Mouse (Mus musculus) hindbrain, embryonic 13.5 days (tissue): ENCODE measurements around the gene Lrmda. TPM values are rescaled to one million over a fixed set of nuclear protein-coding genes. Genes with fewer than 3 reads are reported as not detected.
A peak's percentile ranks its signal among the peaks of the same experiment; 100 is the strongest.

Experiments
- ATAC-seq: fragments of 200-750 bp; cut with Nextera tagmentation; 2 replicates; pipeline ENCODE4 v1.8.0; 2017; ENCODE audit warnings: moderate TSS enrichment; ENCODE audit not compliant: low FRiP score
- H3K27ac ChIP-seq: fragments of 300-500 bp; sonication (generic); 2 replicates; pipeline ENCODE4 v1.5.1; 2015; ENCODE audit warnings: inconsistent platforms, mild to moderate bottlenecking, moderate library complexity
- H3K27me3 ChIP-seq: fragments of 300-500 bp; sonication (generic); 2 replicates; pipeline ENCODE4 v1.6.1; 2015; ENCODE audit warnings: mild to moderate bottlenecking, inconsistent platforms
- H3K36me3 ChIP-seq: fragments of 300-500 bp; sonication (generic); 2 replicates; pipeline ENCODE4 v1.6.1; 2015; ENCODE audit warnings: mild to moderate bottlenecking, inconsistent platforms
- H3K4me1 ChIP-seq: fragments of 300-500 bp; sonication (generic); replicated peaks from 2 replicates; pipeline ENCODE4 v1.6.1; 2015; ENCODE audit warnings: inconsistent platforms
- H3K4me2 ChIP-seq: fragments of 300-500 bp; sonication (generic); 2 replicates; pipeline ENCODE4 v1.6.1; 2015; ENCODE audit warnings: inconsistent platforms, mild to moderate bottlenecking, moderate library complexity
- H3K4me3 ChIP-seq: fragments of 300-500 bp; sonication (generic); 2 replicates; pipeline ENCODE4 v1.5.1; 2015; ENCODE audit warnings: mild to moderate bottlenecking, inconsistent platforms
- H3K9ac ChIP-seq: fragments of 300-500 bp; sonication (generic); 2 replicates; pipeline ENCODE4 v1.6.1; 2015; ENCODE audit warnings: mild to moderate bottlenecking, inconsistent platforms
- H3K9me3 ChIP-seq: fragments of 300-500 bp; sonication (generic); 2 replicates; pipeline ENCODE4 v1.6.1; 2016; ENCODE audit warnings: inconsistent platforms
- WGBS: fragments of 180-500 bp; shearing (Covaris S2); methylation state at CpG from one replicate; pipeline ENCODE4 v1.1.7; 2015; 5-methylcytosine and 5-hydroxymethylcytosine counted together
- polyA plus RNA-seq: library from polyadenylated mRNA; unstranded; fragments of >200 nt; fragmentation: Nextera tagmentation; extraction: Ambion mirVana; gene quantifications from 2 replicates; pipeline ENCODE4 v1.2.1, GENCODE M21; 2015

Gene Lrmda
- polyA plus RNA-seq, 1 experiment from 2014 or later = 0.16 TPM

GRCm38 (mm10) chr14:22546676-22546984, 527.1 kb downstream of the Lrmda start:
- H3K4me2 ChIP-seq = no peak overlapping the region
- H3K4me1 ChIP-seq = peaks cover 17% of the 10 kb centered on the region
- H3K9ac ChIP-seq = no peak overlapping the region
- H3K27ac ChIP-seq = no peak overlapping the region
- no peak for ATAC-seq
- H3K36me3 ChIP-seq = no peaks in the 10 kb centered on the region
- WGBS = 30% methylated on average over 4 of the region's 4 CpGs
- no peak overlapping the region for H3K4me3 ChIP-seq
- H3K9me3 ChIP-seq = no peaks in the 10 kb centered on the region
- no peaks in the 10 kb centered on the region for H3K27me3 ChIP-seq

- no peak overlapping the region for H3K27ac ChIP-seq
- peaks cover 17% of the 10 kb centered on the region for H3K4me1 ChIP-seq
- H3K27me3 ChIP-seq = no peaks in the 10 kb centered on the region
- ATAC-seq = no peak
- 32% methylated on average over 2 of the region's 2 CpGs for WGBS
- no peaks in the 10 kb centered on the region for H3K9me3 ChIP-seq
- H3K4me2 ChIP-seq = no peak overlapping the region
- H3K9ac ChIP-seq = no peak overlapping the region
- H3K36me3 ChIP-seq = no peaks in the 10 kb centered on the region
- no peak overlapping the region for H3K4me3 ChIP-seq
Measured at GRCm38 (mm10) chr14:22548286-22548685, 528.8 kb downstream of the Lrmda start.

GRCm38 (mm10) chr14:22549166-22549565, 529.7 kb downstream of the Lrmda start:
- no peak for ATAC-seq
- no peaks in the 10 kb centered on the region for H3K36me3 ChIP-seq
- H3K4me3 ChIP-seq = no peak overlapping the region
- H3K9ac ChIP-seq = no peak overlapping the region
- WGBS = 75% methylated on average over 2 of the region's 2 CpGs
- H3K4me2 ChIP-seq = no peak overlapping the region
- peaks cover 17% of the 10 kb centered on the region for H3K4me1 ChIP-seq
- H3K9me3 ChIP-seq = no peaks in the 10 kb centered on the region
- H3K27me3 ChIP-seq = no peaks in the 10 kb centered on the region
- H3K27ac ChIP-seq = no peak overlapping the region

GRCm38 (mm10) chr14:22552358-22552757, 532.8 kb downstream of the Lrmda start:
- Histone ChIP-seq H3K27ac (no peak overlapping the region), H3K9me3 (no peaks in the 10 kb centered on the region), H3K4me3 (no peak overlapping the region), H3K27me3 (no peaks in the 10 kb centered on the region), H3K9ac (no peak overlapping the region), H3K4me1 (no peaks in the 10 kb centered on the region; the same call in 1 of the 2 replicates), H3K4me2 (no peak overlapping the region), H3K36me3 (no peaks in the 10 kb centered on the region)
- WGBS = 79% methylated on average over 4 of the region's 4 CpGs
- ATAC-seq = no peak

- Histone ChIP-seq H3K27ac (no peak overlapping the region), H3K4me2 (no peak overlapping the region), H3K36me3 (no peaks in the 10 kb centered on the region), H3K27me3 (no peaks in the 10 kb centered on the region), H3K9me3 (no peaks in the 10 kb centered on the region), H3K4me1 (no peaks in the 10 kb centered on the region; the same call in 1 of the 2 replicates), H3K4me3 (no peak overlapping the region), H3K9ac (no peak overlapping the region)
- 57% methylated on average over 3 of the region's 3 CpGs for WGBS
- ATAC-seq = no peak
Measured at GRCm38 (mm10) chr14:22552841-22553240, 533.3 kb downstream of the Lrmda start.

- Histone ChIP-seq H3K27ac (no peak overlapping the region), H3K9ac (no peak overlapping the region), H3K4me3 (no peak overlapping the region), H3K36me3 (no peaks in the 10 kb centered on the region), H3K4me1 (no peaks in the 10 kb centered on the region; the same call in 1 of the 2 replicates), H3K9me3 (no peaks in the 10 kb centered on the region), H3K27me3 (no peaks in the 10 kb centered on the region), H3K4me2 (no peak overlapping the region)
- WGBS = 92% methylated on average over 3 of the region's 3 CpGs
- ATAC-seq = no peak
Measured at GRCm38 (mm10) chr14:22553717-22554116, 534.2 kb downstream of the Lrmda start.

GRCm38 (mm10) chr14:22572486-22572885, 553.0 kb downstream of the Lrmda start:
- WGBS = 87% methylated on average over 5 of the region's 5 CpGs
- H3K27ac ChIP-seq = no peak overlapping the region
- ATAC-seq = no peak
- no peak overlapping the region for H3K4me2 ChIP-seq
- no peaks in the 10 kb centered on the region for H3K36me3 ChIP-seq
- no peak overlapping the region for H3K9ac ChIP-seq
- H3K4me3 ChIP-seq = no peak overlapping the region
- peaks cover 22% of the 10 kb centered on the region for H3K27me3 ChIP-seq
- H3K9me3 ChIP-seq = no peaks in the 10 kb centered on the region
- H3K4me1 ChIP-seq = peaks cover 32% of the 10 kb centered on the region

- Histone ChIP-seq H3K9me3 (no peaks in the 10 kb centered on the region), H3K27ac (no peak overlapping the region), H3K36me3 (no peaks in the 10 kb centered on the region), H3K9ac (no peak overlapping the region), H3K27me3 (peaks cover 22% of the 10 kb centered on the region), H3K4me2 (no peak overlapping the region), H3K4me3 (no peak overlapping the region), H3K4me1 (peaks cover 37% of the 10 kb centered on the region)
- ATAC-seq = no peak
- 71% methylated on average over 7 of the region's 7 CpGs for WGBS
Measured at GRCm38 (mm10) chr14:22573585-22573984, 554.1 kb downstream of the Lrmda start.

- Histone ChIP-seq H3K27me3 (peaks cover 22% of the 10 kb centered on the region), H3K27ac (no peak overlapping the region), H3K4me2 (no peak overlapping the region), H3K36me3 (no peaks in the 10 kb centered on the region), H3K9ac (no peak overlapping the region), H3K4me3 (no peak overlapping the region), H3K4me1 (peaks cover 37% of the 10 kb centered on the region), H3K9me3 (no peaks in the 10 kb centered on the region)
- 90% methylated on average over 4 of the region's 4 CpGs for WGBS
- no peak for ATAC-seq
Measured at GRCm38 (mm10) chr14:22574006-22574405, 554.5 kb downstream of the Lrmda start.

- ATAC-seq = no peak
- 24% methylated on average over 6 of the region's 6 CpGs for WGBS
- Histone ChIP-seq H3K4me1 (peaks cover 45% of the 10 kb centered on the region), H3K4me2 (no peak overlapping the region), H3K27me3 (peaks cover 22% of the 10 kb centered on the region), H3K9me3 (no peaks in the 10 kb centered on the region), H3K9ac (peak overlapping the region; percentile 15; the same call in 1 of the 2 replicates), H3K4me3 (no peak overlapping the region), H3K27ac (peak overlapping the region; percentile 70), H3K36me3 (no peaks in the 10 kb centered on the region)
Measured at GRCm38 (mm10) chr14:22576441-22576840, 556.9 kb downstream of the Lrmda start.

GRCm38 (mm10) chr14:22577411-22578037, 558.0 kb downstream of the Lrmda start:
- H3K4me3 ChIP-seq = peak overlapping the region; percentile 15; the same call in 1 of the 2 replicates
- H3K4me2 ChIP-seq = peak overlapping the region; percentile 42
- H3K9me3 ChIP-seq = no peaks in the 10 kb centered on the region
- H3K27ac ChIP-seq = peak overlapping the region; percentile 70
- H3K4me1 ChIP-seq = peaks cover 45% of the 10 kb centered on the region
- 17% methylated on average over 13 of the region's 13 CpGs for WGBS
- no peak overlapping the region for H3K9ac ChIP-seq
- peak; percentile 80 for ATAC-seq
- H3K27me3 ChIP-seq = peaks cover 19% of the 10 kb centered on the region
- H3K36me3 ChIP-seq = no peaks in the 10 kb centered on the region

GRCm38 (mm10) chr14:22578224-22578623, 558.7 kb downstream of the Lrmda start:
- no peak for ATAC-seq
- H3K27ac ChIP-seq = peak overlapping the region; percentile 70; the same call in 1 of the 2 replicates
- peak overlapping the region; percentile 15; the same call in 1 of the 2 replicates for H3K4me3 ChIP-seq
- no peaks in the 10 kb centered on the region for H3K9me3 ChIP-seq
- 17% methylated on average over 6 of the region's 6 CpGs for WGBS
- H3K4me2 ChIP-seq = peak overlapping the region; percentile 42
- no peaks in the 10 kb centered on the region for H3K36me3 ChIP-seq
- peaks cover 12% of the 10 kb centered on the region for H3K27me3 ChIP-seq
- H3K4me1 ChIP-seq = peaks cover 45% of the 10 kb centered on the region
- H3K9ac ChIP-seq = no peak overlapping the region

- Histone ChIP-seq H3K36me3 (no peaks in the 10 kb centered on the region), H3K4me1 (peaks cover 41% of the 10 kb centered on the region), H3K9ac (no peak overlapping the region), H3K4me3 (no peak overlapping the region), H3K27ac (no peak overlapping the region), H3K4me2 (no peak overlapping the region), H3K27me3 (peaks cover 7% of the 10 kb centered on the region), H3K9me3 (no peaks in the 10 kb centered on the region)
- 89% methylated on average over 3 of the region's 3 CpGs for WGBS
- ATAC-seq = no peak
Measured at GRCm38 (mm10) chr14:22578986-22579385, 559.5 kb downstream of the Lrmda start.
